Mouse (Mus musculus) liver (tissue): ENCODE data around the gene Lrrc34.

Experiments used
- DNase-seq: peaks from one replicate; pipeline ENCODE4 v3.0.0-alpha.2; 2020; ENCODE audit warnings: mixed read lengths

The Lrrc34 gene

DNA sequence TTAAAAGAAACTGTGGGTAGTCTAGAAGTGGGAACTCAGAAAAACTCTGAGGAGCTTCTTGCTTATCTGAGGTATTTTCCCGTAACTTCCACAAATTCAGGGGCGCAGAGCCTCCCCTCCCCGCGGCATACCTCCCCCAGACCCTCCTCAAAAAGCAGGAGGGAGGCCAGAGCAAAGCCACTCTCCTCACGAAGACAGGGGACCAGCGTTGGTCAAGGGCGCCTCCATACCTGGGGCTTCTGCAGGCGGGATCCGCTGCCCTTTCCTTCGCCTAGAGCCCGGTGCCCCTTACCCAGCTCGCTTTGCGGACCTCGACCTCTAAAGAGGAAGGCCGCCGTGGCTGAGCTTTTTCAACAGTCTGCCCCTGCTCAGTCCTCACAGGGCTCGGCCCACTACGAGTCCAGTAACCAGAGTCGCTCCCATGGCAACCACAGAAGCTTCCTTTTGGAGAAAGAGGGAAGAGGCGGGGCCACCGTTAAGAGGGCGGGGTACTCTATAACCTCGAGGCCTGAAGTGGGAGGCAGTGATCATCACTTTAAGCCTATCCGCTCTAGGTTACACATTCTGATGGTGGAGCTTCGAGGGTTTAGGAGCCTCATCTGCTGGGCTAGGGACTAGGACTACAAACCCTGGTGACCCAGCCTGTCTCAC is at the start of gene Lrrc34:
Gene Lrrc34, minus strand, starts transcription at position 430 of the 651 bp plus-strand sequence.
- peak; percentile 64 for DNase-seq

DNA sequence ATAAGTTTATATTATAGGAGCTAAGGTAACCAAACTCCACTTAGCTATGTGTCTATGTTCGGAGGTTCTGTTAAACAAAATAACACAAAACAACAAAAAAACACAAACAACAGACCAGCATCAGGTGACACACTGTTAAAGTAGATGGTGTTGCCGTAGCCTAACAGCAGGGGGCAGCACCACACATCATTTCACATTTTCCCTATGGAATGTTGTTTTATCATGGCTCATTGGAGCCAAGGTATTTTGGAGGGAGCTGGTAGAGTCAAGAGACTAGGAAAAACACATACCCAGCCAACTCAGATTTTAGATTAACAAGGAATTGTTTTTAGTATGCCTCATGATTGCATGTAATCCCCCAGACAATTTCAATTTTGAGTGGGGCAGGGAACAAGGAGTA is 48.7 kb upstream of the Lrrc34 start:
- DNase-seq, result peak; percentile 52

DNA sequence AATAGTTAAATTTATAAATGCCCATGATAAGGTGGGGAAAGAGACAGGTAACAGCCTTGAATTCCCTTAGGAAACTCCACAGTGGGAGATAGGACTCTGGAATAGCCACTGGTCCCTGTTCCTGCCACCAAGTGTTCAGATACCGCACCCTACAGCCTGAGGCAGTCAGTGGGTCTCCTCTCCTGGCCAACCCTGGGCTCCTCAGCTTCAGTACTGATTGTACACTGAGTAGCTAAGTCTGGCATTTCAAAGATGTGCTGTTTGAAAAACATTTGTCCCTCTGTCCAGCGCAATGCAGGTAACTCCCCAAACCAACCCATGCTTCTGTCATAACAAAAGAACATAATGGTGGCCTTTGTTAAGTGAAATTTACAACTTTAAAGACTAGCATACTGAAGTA is 48.0 kb upstream of the Lrrc34 start:
- DNase-seq, result no peak

DNA sequence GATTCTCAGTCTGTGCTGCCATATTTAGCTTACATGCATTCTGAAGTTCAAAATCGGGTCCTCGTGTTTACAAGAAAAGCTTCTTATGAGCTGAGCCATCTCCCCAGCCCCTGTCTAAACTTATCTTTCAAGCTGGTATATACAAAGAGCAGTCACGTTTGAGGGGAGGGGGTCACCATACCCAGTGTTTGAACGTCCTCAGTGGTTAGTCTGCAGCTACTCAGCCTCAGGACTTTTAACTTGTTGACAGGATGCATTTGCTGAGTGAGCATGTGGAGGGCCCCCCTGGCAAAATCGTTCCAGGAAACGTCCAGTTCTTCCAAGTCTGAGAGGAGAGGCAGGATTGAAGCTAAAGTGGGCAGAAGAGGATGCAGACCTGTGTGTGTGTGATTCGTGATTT is 43.3 kb upstream of the Lrrc34 start:
- DNase-seq, result no peak

DNA sequence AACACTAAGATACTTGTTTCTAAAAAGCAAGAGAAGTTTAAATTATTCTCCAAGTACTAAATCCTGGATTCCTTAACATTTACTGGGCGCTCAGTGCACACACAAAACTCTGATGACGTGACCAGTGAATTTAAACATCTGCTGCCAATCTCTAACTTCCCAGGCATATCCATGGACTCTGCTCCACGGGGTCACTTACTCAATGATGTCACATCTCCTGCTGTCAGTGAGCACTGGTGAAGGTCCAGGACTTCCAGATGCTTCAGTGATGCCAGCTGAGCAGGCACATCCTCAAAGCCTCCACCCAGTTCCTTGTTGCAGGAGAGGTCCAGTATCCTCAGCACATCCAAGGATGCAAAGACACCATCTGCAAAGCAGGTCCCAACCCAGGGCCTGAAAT is 39.5 kb upstream of the Lrrc34 start:
- DNase-seq, result no peak

DNA sequence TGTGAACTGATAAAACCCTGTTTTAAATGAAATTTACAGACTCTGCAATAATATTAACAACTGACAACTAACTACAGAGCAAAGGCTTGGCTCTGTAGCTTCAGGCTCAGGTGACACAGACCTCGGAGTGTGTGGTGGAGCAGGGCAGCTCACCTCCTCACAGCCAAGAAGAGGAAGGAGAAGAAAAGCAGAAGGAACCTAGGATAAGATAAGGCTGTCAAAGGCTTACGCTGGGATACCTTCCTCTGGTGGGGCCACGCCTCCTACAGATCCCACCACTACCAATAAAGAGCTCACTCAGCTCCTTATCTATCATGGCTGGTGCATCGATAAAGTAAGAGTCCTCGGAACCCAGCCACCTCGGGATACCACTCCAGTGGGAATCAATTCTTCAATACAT is 35.5 kb upstream of the Lrrc34 start:
- no peak for DNase-seq

DNA sequence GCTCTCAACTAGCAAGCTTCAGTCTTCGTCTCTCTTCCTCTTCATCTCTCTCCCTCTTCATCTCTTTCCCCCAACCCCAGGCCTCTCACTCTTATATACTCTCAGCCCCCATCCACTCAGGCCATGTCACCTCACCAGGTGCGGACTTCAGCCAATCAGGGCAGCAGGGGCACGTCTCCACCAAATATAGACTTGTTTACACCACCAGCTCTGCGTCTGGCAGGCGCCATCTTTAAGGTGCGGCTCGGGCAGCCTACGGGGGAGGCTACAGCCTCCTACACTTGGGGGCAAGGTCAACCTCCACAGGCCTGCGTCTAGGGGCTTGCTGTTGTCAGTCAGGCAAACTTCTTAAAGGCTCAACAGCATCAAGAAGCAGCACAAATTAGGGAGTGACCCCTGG is 10.8 kb upstream of the Lrrc34 start:
- no peak for DNase-seq

DNA sequence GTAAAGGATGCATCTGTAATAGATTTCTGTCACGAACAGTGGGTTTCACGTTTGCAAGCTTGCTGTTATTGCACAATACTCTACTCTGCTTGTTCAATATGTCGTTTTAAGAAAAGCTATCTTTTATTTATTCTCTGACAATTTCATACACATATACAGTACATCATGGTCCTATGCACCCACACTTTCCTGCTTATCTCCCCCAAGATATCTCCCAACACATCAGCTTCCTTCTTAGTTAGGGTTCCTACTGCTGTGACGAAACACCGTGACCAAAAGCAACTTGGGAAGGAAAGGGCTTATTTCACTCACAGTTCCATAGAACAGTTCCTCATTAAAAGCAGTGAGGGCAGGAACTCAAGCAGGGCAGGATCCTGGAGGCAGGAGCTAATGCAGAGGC is 8.3 kb upstream of the Lrrc34 start:
- no peak for DNase-seq

DNA sequence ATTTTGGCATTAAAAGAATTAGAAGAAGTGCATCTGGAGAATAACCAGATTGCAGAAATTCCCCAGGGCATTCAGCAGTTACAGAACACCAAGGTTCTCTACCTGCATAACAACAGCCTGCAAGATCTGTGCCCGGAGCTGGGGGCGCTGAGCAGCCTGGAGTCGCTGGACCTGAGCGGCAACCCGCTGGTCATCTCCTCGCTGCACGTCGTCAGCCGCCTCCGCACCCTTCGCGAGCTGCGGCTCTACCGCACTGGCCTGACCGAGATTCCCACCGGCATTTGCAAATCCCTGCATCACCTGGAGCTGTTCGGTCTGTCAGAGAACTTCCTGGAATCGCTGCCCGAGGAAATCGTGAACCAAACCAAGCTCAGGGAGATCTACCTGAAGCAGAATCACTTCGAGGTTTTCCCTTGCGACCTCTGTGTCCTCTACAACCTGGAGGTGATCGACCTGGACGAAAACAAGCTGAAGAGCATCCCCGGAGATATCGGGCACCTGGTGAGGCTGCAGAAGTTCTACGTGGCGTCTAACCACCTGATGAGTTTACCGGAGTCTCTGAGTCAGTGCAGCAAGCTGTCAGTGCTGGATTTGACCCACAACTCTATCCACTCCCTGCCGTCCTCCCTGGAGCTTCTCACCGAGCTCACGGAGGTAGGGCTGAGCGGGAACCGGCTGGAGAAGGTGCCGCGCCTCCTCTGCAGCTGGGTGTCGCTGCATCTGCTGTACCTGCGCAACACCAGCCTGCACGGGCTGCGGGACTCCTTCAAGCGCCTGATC is 2.6 kb upstream of the Lrrc34 start:
- peak; percentile 12 for DNase-seq

DNA sequence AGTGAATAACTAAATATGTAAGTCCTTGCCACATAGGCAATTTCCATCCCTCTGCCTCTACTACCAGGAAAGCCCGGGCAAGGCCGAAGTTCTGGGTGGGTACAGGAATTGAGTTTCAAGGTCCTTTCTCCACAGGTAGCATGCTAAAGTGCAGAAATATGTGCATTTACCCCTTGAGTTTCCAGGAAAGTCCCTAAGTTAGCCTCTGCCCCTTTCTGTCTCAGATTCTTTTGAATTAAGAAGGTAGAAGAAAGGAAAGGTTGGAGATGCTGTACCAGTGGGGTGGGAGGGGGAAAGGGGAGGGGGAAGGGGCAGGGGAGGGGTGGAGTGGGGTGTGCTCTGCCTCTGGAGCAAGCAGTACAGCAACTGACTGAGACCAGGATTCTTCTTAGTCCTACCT is 797 bp upstream of the Lrrc34 start:
- no peak for DNase-seq

DNA sequence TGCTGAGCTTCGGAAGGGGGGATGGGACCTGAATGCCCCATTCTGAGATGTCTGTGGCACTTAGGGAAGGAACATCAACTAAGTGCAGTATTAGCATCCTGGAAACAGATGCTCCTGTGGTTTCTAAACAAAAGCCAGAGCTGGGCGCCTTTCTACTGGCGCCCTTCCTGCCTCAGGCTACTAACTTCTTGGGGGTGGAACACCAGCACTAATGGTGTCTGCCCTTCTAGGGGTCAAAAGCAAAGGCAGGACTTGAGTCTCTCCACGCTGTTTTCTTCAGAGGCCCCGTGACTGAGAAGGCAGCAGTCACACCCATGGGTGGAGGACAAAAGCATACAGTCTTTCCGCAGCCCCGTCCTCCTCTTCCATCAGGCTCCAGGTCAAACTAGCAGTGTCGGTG is 908 bp downstream of the Lrrc34 start:
- no peak for DNase-seq

DNA sequence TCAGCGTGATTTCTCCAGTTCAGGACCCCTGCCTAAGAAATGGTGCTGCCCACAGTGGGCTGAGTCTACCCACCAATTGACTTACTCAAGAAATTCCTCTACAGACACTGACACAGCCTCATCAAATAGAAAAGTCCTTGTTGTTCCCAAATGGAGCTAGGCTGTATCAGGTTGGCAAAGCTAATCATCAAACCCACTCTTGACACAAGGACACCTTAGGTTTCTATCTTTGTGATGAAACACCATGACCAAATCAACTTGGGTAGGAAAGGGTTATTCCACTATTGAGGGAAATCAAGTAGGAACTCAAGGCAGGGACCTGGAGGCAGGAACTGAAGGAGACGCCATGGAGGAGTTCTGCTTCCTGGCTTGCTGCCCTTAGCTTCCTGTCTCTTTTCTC is 3.5 kb downstream of the Lrrc34 start, which contains the start of gene Lrriq4:
Gene Lrriq4, plus strand, starts transcription at position 301 of the 400 bp plus-strand sequence.
- no peak for DNase-seq

DNA sequence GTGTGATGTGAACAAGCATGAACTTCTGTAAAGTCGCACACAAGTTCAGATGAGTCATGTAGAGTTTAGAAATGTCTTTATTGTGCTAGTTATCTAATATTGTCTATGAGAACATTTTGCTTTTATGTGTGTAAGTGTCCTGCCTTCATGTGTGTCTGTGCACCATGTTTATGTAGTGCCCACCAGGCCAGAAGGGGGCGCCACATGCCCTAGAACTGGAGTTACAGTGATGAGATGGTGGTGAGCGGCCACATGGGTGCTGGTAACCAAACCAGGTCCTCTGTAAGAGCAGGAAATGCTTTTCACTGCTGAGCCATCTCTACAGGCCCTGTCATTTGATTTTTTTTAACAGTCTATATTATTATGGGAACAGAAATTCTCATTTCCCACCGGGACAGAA is 12.0 kb downstream of the Lrrc34 start:
- peak; percentile 14 for DNase-seq

DNA sequence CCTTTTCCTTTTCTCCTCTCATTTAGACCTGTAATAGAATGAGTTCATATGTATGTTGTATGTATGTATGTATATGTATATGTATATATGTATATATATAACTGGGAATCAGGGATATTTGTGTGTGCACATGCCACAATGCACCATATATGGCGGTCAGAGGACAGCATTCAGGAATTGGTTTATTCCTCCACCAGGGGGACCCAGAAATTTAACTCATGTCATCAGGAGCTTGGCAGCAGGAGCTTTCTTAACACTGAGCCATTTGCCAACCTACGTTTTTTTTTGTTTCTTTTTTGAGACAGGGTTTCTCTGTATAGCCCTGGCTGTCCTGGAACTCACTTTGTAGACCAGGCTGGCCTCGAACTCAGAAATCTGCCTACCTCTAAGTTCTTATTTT is 14.0 kb downstream of the Lrrc34 start:
- DNase-seq, result no peak

DNA sequence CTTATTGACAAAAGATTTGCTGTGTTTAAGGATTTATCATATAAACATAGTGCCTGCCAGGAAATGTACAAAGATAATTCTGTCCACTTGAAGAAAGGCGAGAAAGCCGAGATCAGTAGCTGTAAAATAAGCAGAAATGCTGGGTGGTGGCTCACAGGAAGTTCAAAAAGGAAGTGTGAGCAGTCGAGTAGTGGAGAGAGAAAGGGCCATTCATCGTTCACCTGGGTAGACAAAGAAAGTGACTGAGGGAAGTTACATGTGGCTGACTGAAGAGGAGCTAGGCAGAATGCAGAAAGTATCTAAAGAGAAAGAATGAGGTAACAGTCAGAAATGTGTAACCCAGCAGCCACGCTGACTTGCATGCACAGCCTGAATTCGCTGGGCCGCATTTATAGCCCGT is 27.5 kb downstream of the Lrrc34 start:
- no peak for DNase-seq

DNA sequence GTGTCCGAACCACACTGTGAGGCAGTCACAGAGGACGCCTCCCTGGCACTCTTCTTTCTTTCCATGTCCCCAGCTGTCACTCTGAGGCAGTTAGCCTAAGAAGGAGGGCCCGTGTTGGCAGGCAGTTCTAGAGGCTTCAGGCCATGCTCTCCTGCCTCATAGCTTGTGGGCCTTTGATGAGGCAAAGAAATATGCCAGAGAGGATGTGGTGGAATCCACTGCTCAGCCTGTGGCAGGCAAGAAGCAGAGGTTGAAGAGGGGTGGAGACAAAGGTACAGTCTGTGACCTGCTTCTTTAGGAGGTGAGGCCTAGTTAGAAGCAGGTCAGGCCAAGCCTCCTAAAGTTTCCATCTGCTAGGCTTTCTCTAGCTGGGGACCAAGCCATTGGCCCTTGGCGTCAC is 36.7 kb downstream of the Lrrc34 start:
- no peak for DNase-seq

DNA sequence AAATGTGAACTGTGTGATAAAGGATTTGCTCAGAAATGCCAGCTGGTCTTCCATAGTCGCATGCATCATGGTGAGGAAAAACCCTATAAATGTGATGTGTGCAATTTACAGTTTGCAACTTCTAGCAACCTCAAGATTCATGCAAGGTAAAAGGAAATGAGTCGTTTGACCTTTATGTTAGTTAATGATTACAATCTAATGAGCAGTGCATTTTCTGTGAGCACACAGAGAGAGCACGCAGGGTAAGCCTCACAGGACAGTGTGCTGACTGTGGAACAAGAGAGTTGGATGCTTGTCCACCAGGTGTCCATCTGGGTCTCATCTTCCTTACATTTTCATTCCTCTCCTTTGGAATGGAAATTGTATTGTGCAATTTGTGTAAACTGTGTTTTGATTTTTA is 38.7 kb downstream of the Lrrc34 start:
- DNase-seq, result no peak

DNA sequence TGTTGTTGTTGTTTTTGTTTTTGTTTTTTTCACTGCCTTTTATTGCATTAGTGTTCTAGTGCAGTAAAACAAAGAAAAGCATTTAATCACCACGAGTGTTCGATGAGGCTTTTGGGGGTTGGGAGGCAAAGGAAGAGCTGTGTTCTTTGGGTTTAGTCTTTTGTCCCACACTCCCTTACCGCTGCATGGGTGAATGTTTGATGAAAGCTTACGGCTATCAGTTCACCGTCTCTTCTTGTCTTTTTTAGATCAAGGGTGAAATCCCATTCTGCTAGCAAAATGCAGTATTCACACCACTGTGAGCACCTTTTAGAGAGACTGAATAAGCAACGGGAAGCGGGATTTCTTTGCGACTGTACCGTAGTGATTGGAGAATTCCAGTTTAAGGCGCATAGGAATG is 44.4 kb downstream of the Lrrc34 start:
- DNase-seq, result no peak

DNA sequence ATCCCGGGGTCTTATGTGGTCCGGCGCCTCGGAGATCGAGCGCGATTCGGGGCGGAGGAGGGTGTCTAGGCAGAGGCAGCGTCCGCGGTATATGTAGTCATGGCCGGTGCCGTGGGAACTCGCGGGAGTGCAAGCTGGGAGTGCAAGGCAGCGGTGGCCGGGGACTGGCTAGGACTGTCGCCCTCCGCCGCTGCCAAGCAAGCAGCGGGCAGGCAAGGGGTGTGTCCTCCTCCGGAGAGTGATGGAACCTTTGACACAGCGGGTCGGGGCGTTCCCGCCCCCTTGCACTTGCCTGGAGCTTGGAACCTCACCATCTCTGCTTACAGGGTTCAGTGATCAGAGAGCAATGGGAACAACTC is 45.0 kb downstream of the Lrrc34 start:
- DNase-seq, result peak; percentile 86

DNA sequence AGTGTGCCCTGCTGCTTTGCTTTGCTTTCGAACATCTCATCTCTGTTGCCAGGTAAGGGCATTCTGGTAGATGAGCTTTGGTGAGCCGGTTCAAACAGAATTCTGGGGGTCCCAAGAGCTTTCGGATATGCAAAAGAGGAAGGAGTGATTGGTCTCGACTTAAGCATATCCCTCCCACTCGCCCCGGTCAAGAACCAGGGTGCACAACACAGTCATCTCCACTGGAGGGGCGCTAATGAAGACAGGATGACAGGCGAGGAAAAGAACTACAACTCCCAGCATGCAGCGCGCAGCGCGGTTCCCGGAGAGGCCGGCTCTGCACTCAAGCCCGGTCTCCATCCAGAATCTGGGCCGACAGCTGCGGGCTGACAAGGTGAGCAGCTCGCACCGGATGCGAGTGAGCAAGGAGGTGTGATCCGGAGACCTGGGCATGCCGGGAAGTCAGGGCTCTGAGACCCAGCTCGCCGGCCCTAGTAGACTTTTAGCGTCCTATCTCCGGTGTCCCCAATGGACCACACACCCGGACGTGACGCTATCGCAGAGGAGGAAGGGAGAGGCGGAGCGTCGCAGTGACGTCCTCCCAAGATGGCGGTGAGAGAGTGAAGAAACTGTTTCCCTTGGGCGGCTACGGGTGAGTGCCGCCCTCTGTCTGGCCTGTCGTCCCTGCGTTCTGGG is 45.5 kb downstream of the Lrrc34 start, which contains the start of gene Mynn:
Gene Mynn, plus strand, starts transcription at position 1 of the 675 bp plus-strand sequence.
- peak; percentile 92 for DNase-seq

DNA sequence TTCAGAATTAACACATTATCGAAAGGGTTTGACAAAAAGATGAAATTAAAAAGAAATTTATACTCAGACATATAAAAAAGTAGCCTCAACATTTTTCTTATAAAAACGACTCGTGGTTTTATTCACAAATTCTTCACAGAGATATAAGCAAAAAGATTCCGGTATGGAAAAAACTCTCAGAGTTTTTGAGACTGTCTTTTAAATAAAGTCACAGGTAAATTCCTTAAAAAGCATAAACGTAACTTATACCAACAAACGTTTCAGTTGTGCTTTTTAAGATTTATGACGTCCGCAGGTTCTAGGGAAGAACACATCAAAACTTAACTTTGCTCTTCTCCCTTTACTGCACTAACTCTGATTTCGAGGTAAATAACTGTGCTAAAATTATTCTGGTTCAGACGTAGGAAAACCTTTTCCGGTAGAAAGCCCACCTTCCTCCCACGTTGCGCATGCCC is 46.0 kb downstream of the Lrrc34 start:
- DNase-seq, result no peak

DNA sequence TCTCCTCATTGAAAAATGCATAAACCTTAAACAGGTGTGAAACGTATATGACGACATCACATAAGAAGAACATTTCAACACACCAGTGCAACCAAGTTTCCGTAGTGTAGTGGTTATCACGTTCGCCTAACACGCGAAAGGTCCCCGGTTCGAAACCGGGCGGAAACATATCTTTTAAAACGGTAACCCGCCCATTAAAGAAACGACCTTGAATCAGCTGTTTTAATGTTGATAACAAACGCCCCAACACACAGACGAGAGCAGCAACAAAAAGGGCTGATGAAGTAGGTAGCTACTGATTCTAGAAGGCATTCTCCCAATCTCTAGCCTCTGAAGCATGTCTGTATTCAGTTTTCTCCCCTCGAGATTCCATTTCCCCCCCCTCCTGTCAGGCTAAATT is 46.5 kb downstream of the Lrrc34 start:
- peak; percentile 91 for DNase-seq

DNA sequence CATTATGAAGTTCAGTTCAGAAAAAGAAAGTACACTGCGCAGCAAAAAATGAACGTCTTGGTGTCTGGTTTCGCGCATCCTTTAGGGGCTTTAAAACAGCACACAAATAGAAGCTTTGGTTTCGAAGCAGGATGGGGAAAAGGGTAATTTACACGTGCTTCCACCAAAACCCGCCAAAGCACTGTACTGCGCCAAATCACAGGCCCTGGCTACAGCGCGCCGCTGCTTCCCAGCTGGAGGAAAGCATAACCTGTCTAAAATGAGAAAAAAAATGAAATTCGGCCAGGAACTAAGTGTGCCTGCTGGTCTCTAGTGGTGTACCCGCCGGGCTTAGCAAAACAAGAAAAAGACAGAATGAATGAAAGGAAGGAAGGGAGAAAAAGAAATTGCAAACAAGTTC is 47.0 kb downstream of the Lrrc34 start:
- DNase-seq, result peak; percentile 35
